Mouse (Mus musculus): ENCODE results near the gene Oit1.

Oit1 gene

GRCm38 (mm10) chr14:8334511-8334910 lies 44.0 kb downstream of the Oit1 start:
- no peak for DNase-seq

- peak; percentile 89 for DNase-seq
Measured at GRCm38 (mm10) chr14:8332314-8333252, 46.0 kb downstream of the Oit1 start.

DNA sequence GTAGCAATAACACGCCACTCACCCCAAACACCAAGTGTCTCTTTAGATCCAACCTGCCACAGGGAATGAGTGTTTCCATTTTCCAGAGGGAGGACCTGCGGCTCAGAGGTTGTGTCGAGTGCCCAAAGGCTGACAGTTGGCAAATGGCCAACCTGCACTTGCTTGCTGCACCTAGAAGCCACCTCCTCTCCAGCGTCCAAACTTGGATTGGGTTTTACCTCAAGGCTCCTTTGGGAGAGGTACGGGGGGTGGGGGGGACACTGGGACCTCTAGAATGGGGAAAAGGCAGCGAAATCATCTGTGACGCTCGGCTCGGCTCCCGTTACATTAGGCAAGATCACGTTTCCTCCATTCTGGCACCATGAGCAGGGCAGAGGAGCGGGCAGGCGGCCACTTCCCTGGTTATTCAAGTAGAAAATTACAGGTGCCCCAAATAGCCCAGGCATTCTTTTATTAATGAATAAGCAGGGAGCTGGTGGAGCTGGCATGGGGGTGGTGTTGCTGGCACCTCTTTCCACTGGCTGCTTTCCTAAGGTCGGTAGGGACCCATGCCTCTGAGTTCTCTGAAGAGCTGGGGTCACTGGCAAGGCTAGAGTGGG lies 47.1 kb downstream of the Oit1 start:
- peak; percentile 98 for DNase-seq

DNA sequence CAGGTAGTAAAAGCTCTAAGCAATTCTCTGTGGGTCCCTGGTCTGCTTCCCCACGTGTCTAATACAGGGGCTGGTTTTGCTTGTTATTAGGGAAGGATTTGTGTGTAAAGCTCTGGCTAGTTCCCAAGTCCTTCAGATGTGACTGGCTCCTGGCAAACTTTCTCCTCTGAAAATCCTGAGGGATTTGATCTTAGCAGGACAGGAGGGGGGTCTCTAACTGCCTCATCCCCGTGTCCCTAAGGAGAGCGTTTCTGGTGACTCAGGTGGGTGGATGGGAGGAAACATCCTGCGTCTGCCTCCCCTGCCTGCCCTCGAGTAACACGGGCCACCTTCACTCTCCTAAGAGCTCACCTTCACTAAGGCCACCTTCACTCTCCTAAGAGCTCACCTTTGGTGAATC lies 48.2 kb downstream of the Oit1 start:
- DNase-seq = peak; percentile 72

- DNase-seq = no peak
Measured at GRCm38 (mm10) chr14:8329552-8329951, 49.0 kb downstream of the Oit1 start.

DNA sequence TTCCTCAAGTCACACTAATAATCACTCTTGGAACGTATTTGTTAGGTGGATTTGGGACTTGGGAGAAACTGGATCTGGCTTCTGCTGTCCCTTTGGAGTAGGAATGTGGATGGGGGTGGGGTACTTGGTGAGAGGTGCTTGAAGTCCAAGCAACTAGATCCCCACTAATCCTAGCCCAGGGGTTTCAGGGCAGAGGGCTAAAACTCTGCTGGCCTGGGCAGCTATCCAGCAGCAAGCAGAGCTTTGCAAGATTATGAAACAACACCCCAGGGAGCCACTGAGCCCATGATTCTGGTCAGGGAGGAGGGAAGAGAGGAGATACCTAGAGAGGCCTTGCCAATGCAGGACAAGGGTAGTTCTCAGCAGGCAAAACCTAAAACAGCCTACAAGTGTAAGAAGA lies 51.2 kb downstream of the Oit1 start:
- DNase-seq = peak; percentile 91

- peak; percentile 94 for DNase-seq
Measured at GRCm38 (mm10) chr14:8326961-8327360, 51.6 kb downstream of the Oit1 start.

- DNase-seq = no peak
Measured at GRCm38 (mm10) chr14:8325746-8326145, 52.8 kb downstream of the Oit1 start.

DNA sequence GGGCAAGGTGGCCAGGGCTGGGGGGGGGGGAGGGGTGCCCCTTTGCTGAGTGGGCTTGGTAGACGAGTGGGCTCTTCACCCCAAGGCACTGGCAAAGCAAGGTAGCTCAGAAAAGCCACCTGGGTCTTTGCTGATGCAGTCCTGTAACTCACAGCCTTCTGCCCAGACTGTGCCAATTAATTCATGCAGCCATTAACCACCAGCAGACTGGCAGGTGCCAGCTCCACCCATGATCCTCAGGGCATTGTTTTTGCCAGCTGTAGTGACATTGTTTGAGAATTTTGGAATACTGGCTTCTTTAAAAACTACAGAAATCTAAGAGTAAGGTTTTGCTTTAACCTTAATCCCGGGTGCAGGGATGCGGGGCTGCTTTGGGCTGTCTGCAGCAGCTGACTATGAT lies 58.0 kb downstream of the Oit1 start:
- peak; percentile 86 for DNase-seq

- no peak for DNase-seq
Measured at GRCm38 (mm10) chr14:8317194-8318097, 61.1 kb downstream of the Oit1 start, which contains the start of gene Fam107a. Gene Fam107a (minus strand): TSS chr14:8318023.

- peak; percentile 57 for DNase-seq
Measured at GRCm38 (mm10) chr14:8316366-8317193, 62.0 kb downstream of the Oit1 start.

- DNase-seq = peak; percentile 60
Measured at GRCm38 (mm10) chr14:8315169-8315568, 63.4 kb downstream of the Oit1 start.

DNA sequence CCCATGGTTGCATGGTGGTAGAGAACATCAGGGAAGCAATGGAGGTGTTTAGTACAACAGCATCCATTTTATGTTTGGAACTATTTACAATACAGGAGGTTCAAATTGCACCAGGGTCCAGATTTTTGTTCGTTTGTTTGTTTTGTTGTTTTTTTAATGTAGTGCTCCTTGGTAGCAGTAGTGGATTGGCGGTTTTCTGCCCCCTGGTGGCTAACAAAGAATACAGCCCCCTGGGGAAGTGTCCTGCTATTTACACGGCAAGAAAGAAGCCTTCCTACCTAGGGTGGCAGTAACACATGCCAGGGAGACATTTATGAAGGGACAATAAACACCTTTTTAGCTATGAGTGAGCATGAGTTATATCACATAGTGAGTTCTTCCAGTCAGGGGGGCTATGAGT lies 64.0 kb downstream of the Oit1 start:
- peak; percentile 64 for DNase-seq

DNA sequence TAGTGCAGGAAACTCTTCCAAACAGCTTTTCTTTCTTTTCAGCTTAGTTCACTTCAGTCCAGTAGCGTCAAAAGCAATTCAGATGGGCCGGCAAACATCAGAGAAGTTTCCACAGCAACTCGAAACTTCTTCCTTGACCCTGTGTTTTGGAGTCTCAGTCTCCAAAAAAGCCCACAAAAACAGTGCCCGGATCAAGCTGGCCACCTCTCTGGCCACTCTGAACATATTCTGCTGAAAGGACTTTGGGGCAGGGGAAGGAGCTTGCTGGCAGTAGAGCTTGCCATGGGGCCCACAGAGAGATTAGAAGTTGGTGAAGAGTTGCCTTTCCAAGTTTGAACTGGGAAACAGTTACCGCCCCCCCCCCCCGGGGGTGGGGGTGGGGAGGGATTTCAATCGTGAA lies 64.7 kb downstream of the Oit1 start:
- no peak for DNase-seq

DNA sequence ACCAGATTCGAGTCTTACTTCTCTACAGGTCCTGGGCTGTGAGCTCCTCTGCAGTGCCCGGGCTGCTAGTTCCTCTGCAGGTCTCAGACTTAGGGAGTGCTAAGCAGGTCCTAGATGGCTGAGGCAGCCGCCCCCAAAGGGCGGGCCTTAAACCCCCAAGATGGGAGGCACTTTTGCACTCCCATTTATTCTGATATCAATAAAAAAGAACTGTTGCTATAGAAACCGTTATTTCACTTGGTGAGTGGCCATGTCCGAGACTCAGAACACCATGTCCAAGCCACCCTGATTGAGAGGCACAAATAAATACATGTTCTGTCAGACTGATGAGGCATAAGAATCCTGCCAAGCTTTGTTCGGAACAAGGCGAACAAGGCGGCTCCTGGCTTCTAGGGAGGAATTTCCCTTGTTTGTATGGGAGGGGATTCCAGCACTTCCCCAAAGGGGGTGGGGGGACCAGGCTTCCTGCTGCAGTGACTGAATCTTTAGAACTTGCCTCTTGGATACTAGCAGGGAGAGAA lies 68.9 kb downstream of the Oit1 start:
- DNase-seq = no peak

DNA sequence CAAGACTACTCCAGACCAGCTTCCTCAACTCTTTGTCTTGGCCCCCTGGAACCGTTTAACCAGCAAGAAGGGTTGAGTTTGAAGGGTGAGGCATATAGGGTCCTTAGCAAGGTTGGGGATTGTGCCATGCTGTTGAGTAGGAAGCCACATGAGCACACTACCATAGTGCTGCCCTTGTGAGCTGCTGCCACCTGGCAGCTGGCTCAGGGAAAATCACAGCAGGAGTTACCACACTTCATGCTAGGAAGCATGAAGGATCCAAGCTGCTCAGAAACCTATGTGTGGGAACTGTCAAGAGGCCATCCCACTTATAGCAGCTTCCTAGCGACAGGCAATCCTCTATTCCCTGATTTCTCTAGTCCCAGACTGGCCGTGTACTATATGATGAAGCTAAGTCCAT lies 69.9 kb downstream of the Oit1 start:
- no peak for DNase-seq

- DNase-seq = no peak
Measured at GRCm38 (mm10) chr14:8306884-8307283, 71.7 kb downstream of the Oit1 start.

DNA sequence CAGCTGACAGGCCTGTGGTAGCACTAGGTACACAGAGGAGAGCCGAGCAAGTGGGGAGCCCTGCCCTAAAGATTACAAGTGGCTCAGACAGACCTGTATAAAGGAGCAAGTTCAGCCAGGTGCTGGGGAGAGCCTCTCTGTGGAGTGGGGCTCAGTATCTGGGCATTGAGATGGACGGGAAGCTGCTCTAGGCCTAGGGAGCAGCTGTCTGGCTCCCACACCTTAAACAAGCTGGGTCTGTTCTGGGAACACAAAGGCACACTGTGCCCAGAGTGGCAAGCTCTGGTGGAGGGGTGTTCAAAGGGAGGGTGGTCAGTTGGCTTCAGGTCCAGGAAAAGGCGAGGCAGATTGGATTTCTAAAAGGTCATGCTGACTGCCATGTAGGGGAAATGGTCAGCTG lies 73.5 kb downstream of the Oit1 start:
- DNase-seq = no peak

- peak; percentile 73 for DNase-seq
Measured at GRCm38 (mm10) chr14:8304082-8304481, 74.5 kb downstream of the Oit1 start.

DNA sequence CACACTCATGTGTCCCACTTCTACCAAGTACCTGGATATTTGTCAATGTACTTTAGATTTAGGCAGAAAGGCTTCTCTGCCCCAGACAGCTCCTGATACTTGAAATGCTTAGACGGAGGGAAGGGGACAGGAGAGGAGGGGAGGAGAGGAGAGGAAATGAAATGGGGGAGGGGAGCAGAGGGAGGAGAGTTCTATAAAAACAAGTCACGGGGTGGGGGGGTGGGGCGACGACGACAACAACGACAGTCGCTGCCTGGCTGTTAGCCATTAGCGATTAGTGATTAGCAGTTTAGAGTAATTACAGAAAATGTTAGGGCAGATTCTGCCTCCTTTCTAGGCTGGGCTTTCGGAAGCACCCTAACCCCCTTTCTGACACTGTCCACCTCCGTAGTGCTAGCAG lies 75.9 kb downstream of the Oit1 start:
- DNase-seq = peak; percentile 16

DNA sequence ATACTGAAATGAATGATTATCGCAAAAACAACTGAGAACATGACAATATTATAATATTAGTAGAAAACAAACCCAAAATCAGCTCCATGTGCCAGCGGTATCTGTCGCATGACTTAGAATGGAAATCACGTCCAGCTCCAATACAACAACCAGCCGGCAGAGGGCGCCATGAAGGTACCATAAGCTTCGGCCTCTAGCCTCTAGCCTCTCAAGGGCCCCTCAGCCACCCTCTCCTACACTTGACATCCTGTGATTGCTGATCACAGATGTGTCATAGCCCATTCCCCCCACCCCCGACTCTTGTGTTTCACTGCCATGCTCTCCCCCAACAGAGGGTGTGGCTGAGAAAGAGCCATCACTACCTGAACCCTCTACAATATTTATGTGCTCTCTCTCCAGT lies 78.3 kb downstream of the Oit1 start:
- DNase-seq = peak; percentile 82
